Mouse (Mus musculus): ENCODE measurements around the gene Camta1.

Gene Camta1

DNA sequence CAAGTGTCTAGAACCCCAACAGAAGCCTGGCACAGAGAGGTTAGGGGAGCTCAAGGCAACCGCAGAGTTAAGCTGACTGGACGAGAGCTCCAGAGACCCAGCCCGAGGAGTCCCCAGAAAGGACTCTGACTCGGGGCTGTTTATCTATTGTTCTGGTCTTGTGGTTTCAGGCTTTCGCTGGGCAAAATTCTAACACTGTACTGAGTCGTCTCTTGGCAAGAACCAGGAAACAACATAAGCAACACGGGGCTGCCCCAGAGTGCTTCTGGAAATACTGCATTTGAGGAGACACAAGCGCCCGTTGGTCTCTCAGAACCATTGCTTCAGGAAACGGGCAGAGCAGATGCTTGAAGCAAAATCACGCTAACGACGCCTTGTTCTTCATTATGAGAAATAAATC is 860.3 kb downstream of the Camta1 start:
- no peak for DNase-seq (ENCODE audit: extremely low spot score)

DNA sequence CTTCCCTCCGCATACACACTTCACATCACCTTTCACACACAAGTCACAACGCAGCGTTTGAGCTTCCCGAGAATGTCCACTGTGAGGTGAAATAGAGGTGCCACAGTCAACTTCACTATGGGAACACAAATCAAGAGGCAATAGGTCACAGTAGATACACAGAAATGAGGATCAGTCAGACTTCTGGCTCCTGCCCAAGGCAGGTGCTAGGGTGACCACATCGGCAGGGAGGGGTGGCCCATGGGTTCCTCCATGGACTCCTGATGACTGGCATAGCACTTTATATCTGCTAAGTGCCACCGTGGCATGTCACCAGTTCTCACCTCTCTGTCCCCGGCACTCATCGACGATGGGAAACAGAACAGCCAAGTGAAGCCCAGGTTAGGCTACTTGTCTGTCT is 863.0 kb downstream of the Camta1 start:
- DNase-seq (ENCODE audit: extremely low spot score), result no peak

DNA sequence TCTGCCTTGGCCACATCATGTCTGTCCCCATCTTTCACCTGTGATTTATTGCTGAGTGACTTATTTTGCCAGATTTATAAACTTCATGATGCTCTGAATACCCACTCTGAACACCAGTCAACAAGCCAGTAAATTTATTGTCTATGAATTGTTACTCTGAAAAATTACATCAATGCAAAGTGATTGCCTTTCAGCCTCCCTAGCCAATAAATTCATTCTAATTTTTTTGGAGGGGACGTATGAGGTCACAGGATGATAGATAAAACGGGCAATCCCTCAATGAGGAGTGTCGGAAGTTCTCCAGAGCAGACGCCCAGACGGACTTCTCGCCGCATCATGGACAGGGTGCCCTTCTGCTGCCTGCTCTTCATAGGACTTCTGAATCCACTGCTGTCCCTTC is 864.9 kb downstream of the Camta1 start, which contains the start of gene Uts2:
Uts2 (plus strand) TSS at position 301 of the 400 bp plus-strand sequence.
- DNase-seq (ENCODE audit: extremely low spot score), result no peak

DNA sequence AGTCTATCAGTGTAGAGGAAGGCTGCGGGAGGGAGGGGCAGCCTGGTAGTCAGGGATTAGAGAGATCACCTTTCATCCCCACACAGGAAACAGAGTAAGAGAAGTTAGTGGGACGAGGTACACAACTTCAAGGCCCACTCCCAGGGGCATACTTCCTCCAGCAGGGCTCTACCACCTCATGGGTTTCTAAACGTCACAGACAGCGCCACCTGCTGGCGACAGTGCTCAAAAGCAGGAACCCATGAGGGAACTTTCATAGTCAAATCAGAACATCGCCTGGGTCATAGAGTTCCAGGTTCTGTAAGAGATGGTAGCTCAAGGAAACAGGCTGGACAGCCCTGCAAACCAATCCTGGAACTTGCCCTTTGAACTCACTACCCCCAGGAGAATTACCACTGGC is 871.5 kb downstream of the Camta1 start:
- DNase-seq (ENCODE audit: extremely low spot score), result no peak

DNA sequence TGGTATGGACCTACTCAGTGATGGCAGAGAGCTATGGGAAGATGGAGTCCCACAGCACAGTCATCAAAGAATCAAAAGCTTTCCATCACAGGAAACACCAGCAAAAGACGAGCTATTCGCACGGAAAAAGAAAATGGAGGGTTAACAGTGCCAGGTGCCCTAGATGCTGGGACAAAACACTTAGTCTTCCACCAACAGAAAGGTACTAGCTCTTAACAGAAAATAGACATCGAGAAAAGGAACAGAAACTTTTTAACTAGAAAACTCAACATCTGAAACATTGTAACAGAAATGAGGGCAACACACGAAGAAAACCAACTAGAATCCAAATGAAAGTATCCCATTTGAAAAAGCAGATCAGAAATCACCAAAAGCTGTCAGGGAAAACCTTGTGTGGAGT is 881.5 kb downstream of the Camta1 start:
- DNase-seq (ENCODE audit: extremely low spot score), result no peak

DNA sequence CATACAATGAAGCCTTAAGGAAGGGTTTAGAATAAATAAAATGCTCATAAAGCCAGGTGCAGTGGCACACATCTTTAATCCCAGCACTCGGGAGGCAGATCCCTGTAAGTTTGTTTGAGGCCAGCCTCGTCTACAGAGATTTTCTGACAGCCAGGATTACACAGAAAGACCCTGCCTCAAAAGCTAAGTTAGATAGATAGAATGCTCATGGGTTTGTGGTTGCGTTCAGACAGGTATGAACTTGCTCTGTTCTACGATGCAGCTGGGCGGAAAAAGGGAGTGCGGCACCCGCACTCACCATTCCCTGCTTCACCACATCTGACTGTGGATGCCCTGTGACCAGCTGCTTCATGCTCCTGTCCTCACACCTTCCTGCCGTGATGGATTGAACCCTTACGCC is 882.2 kb downstream of the Camta1 start:
- DNase-seq (ENCODE audit: extremely low spot score), result no peak

DNA sequence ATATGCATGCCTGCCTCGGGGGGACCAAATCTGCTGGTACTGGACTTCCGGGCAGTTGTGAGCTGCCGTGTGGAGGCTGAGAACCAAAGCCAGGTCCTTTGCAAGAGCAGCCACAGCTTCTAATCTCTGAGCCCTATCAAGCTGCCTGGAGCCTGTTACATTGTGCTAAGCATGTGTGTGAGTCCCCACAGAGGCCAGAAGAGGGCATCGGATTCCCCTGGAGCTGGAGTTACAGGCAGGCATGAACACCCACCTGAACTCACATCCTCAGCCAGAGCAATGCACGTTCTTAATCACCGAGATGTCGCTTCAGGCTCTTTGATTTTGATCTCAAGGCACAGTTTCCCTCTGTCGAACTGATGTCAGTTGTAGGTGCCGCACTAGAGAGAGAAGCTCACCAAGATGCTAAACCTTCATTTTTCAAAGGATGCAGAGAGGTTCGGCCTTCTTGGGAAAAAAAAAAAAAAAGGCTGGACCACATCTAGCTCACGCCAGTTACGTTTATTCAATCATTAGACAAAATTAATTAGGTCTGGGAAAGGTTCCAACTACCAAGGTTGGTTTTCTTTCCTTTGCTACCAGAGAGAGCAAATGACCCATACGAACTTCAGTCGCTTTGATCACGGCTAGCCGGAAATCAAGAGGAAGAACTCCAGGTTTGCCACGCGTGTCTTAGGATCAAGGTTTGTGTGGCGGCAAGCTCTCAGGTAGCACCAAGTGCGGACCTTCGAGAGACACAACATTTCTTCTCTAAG is 883.3 kb downstream of the Camta1 start:
- DNase-seq (ENCODE audit: extremely low spot score), result no peak

DNA sequence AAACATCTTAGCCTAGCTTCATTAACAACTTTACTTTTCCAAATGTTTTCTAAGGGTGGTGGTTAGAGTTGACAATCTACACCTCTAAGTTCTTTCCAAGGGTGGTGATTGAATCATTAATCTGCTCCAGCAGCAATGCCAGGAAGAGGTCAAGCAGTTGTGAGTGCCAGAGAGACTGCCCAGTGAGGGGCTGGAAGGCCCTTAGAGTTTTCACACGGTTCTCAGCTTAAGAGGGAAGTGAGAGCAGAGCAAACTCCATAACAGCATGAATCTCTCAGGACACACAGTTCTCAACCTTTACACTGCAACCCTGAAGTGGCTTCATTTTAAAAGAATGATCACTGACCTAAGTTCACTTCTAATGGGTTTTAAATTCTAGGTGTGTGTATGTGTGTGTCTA is 886.5 kb downstream of the Camta1 start:
- no peak for DNase-seq (ENCODE audit: extremely low spot score)

DNA sequence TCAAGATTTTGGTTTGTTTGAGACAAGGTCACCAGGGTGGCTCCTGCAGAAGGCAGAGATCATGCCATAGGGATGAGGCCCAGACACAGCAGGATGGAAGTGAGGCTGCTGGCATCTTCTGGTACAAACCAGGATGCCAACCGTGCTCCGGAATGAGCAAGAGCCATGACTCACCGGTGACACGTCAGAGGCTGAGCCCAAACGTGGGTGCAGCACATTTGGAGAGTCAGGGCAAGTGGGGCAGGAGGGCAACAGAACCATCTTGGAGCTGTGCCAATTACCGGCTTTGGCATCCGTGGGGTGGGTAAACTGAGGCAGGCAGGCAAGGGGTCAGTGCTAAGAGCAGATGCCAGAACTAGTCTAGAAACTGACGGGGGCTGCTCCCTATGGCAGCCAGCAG is 888.4 kb downstream of the Camta1 start:
- no peak for DNase-seq (ENCODE audit: extremely low spot score)

DNA sequence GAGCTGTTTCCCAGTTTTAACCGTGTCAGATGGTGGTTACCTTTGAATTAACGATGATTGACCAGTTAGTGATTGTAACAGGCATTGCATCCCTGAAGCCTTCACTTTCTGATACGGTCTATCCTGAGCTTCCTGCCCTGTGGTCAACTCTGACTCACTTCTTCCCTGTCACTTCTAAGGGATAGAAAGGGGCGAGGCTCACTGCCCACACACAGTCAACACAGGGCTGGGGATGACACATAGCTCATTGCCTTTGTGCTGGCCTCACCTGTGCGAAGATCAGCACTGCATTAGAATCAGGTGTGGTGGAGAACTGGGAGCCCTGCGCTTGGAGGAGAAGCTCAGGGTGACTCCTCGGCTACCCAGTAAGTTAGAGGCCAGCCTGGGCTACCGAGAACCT is 892.7 kb downstream of the Camta1 start:
- no peak for DNase-seq (ENCODE audit: extremely low spot score)

DNA sequence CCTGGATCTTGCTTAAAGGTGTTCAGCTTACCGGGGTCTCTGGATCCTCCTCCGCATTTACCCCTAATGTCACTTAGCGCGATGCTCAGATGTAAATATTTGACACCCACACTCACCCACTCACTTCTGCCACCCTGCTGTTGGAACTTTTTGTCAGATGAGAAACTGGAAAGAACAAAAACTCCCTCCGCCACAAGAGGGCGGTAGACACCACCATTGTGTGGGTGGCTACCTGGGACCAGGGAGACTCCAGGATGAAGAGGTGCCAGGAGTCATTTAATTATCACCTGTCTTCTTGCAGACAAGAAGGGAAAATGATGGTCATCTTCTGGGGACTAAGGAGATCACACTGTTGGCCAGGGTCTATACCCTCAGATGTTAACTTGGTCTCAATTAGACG is 895.1 kb downstream of the Camta1 start:
- peak; percentile 48 for DNase-seq (ENCODE audit: extremely low spot score)

DNA sequence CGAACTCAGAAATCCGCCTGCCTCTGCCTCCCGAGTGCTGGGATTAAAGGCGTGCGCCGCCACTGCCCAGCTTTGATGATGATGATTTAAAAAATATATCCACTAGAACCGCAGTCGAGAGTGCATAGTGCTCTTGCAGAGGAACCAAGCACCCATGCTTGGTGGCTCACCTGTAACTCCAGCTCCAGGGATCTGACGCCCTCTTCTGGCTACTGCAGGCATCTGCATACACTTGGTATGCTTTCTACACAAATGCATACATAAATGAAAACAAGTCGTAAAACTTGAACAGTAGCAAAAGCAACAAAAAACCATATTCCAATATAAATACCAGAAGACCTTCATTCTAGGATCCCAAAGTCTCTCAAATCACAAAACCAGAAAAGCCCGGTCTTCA is 896.1 kb downstream of the Camta1 start:
- DNase-seq (ENCODE audit: extremely low spot score), result no peak

DNA sequence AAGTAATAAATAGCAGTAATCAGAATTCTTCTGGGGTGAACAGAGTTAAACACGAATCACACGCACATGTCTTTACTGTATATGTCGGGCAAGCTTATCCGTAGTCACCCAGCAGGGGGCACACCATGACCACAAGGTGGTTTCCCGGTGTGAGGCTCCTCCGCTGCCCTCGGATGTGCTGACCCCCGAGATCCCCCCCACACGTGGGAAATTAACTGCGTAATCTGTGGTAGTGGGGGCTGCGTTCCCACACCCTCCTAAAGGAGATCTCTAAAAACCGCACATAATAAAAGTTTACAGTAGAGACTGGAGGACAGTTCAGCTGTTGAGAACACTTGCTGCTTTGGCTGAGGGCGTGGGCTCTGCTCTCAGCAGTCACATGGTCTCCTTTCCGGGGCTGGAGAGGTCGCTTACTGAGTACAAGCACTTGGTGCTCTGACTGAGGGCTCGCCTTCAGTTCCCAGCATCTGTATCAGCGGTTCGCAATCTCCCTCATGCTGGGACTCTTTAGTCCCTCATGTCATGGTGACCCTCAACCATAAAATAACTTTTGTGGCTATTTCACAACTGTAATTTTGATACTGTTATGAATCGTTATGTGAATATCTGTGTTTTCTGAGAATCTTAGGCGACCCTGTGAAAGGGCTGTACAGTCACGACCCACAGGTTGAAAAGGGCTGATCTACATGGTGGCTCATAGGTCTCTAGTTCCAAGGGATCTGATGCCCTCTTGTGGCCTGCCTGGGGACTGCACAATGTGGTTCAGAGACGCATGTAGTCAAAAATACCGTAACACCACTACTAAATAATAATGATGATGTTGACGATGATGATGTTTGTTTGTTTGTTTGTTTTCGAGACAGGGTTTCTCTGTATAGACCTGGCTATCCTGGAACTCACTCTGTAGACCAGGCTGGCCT is 896.8 kb downstream of the Camta1 start:
- DNase-seq (ENCODE audit: extremely low spot score), result peak; percentile 79

DNA sequence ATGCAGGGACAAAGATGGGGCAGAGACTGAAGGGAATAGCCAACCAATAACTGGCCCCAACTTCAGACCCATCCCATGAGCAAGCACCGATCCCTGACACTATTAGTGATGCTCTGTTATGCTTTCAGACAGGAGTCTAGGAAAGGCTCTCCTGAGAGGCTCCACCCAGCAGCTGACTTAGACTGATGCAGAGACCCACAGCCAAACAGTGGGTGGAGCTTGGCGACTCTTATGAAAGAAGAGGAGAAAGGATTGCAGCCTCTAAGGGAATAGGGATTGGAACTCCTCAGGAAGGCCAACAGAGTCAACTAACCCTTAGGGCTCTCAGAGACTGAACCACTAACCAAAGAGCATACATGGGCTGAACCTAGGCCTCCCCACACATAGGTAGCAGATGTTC is 898.0 kb downstream of the Camta1 start:
- DNase-seq (ENCODE audit: extremely low spot score), result no peak

DNA sequence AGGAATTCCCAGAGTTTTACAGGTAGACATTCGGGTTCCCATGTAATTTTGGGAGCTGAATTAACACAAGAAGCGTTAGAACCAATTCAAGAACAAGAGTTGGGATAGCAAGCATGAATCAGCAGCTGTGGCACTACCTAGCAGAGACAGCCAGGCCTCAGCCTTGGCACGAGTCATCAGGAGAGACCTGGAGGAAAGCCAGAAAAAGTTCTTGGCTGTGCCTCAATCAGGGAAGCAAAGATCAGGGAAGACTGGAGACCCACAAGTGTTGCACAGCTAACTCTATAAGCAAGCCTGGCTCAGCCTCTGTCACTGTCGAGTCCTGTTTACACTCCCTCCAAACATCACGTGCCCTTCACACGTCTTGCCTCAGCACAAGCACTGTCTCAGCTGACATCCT is 899.4 kb downstream of the Camta1 start:
- DNase-seq (ENCODE audit: extremely low spot score), result no peak

DNA sequence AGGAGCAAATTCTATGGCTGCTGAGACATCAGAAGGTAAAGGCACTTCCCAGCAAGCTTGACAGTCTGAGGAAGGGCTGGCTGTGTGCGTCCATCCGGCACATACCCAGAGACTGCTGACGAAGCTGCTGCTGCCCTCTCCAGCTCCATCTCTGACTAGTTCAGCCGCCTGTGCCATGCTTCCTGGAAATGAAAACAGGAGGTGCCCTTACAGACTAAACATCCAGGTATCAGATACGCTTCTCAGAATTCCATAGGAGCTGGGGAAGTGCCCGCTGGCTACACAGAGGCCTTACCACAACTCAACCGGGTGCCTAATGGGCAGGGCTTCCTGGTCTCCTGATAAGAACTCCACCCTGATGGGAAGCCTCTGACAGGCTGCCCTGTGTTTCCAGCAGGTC is 903.1 kb downstream of the Camta1 start:
- no peak for DNase-seq (ENCODE audit: extremely low spot score)

DNA sequence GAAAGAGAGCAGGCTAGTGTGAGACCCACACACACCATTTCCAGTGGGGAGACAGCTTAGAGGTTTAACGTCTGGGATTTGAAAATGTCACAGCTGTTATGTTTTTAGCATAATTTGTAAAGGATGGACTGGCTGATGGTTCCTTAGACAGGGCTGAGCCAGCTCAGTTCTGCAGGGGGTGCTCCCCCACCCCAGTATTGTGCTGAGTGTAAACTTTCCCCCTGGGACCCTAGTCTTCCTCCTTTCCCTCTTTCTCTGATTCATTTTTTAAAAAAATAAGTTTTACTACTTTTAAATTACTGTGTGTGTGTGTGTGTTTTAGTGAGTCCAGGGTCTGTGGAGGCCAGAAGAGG is 904.6 kb downstream of the Camta1 start:
- no peak for DNase-seq (ENCODE audit: extremely low spot score)

DNA sequence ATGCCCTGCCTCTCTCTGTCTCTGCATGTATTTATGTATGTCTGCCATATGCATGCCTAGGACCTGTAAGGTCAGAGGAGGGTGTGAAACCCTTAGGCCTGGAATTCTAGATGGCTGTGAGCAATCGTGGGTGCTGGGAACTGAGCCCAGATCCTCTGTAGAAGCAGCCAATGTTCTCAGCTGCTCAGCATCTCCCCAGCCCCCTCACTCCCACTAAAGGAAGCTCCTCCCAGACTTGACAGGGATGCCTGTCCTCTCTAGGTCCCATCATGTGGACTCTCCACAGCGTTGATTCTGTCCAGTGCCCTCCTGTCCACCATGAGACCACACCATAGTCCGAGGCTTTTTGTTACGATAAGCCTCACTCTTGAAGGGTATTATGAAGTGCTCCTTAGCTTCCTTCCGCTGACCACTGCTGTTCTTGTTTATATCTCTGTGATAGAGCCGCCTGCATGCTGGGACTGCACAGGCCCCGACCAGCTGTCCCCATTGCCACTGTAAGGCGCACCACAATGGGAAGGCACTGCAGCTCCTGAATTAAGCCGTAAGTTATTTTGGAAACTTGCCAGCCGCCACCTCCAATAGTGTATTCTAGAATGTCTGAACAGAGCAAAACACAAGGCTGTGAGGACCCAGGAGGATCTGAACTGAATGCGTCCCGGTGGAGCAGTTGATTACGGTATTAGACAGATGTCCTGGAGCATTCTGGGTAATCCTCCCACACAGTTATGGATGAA is 905.1 kb downstream of the Camta1 start:
- DNase-seq (ENCODE audit: extremely low spot score), result no peak

DNA sequence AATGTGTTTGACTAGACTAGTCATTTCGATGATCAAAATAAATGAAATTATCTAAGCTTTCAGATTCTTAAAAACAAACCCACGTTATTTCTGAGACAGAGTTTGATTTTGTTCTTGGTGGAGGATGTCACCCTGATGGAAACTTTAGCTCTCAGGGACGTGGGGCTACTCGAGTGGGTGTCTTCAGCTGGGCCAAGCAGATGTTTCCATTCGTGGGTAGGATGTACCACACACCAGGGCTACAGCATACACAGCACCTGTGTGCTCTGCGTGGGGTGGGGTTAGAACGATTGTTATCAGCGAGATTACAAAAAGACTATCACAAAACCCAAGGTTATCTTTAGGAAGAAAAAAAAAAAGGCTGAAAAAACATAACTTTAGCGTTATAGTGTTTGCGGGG is 910.7 kb downstream of the Camta1 start:
- DNase-seq (ENCODE audit: extremely low spot score), result no peak

DNA sequence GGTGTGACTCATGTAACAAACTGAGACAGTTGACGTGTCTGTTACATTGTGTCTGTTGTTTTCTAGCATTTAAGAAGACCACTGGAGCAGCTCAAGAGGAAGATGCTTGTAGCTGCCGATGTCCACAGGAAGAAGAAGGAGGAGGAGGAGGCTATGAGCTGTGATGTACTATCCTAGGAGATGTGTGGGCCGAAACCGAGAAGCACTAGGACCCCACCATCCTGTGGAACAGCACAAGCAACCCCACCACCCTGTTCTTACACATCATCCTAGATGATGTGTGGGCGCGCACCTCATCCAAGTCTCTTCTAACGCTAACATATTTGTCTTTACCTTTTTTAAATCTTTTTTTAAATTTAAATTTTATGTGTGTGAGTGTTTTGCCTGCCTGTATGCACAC is 917.0 kb downstream of the Camta1 start:
- DNase-seq (ENCODE audit: extremely low spot score), result no peak

DNA sequence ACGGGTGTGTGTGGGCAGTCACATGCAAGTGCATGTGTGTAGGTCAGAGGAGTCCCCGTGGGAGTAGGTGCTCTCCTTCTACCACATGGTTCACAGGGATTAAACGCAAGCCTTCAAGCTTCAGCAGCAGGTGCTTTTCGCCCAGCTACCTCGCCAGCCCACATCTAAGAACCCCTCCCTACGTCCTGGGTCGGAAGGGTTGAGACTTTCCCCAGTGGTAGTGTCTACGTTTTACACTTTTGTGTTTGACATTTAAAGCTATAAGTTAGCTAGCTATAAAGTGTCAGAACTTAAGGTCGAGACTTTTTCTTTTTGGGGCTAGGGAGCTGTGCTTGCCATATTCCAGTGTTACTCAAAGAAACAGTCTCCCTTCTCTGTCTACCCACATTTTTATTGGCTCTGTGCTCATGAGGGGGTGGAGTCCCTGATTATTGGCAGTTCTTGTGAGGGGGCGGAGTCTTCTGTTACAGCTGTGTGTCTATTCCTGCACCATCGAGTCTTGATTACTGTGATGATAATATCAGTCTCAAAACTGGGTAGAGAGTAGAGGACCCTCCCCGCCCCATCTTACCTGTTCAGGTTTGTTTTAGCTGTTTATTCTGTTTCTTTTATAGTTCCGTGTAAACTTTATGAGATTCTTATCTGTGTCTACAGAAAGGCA is 921.6 kb downstream of the Camta1 start:
- DNase-seq (ENCODE audit: extremely low spot score), result no peak

DNA sequence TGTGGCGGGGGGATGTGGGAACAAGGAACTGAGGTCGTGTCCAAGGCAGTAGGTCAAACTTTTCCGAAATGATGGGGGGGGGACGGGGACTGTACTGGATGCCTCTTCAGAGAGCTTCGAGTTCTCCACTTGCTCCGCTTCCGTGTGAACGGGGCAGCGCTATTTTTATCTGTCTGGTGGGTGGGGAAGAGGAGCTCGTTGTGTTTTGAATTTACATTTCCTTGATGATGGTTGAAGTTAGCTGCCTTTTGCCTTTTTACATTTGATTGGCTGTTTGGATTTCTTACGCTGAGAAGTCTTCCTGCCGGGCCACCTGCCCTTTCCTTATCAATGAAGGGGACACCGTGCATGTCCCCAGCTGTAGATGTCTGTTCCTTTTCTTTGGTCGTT is 923.6 kb downstream of the Camta1 start:
- no peak for DNase-seq (ENCODE audit: extremely low spot score)

Data from embryo, embryonic 9.5 days (tissue).